Mouse (Mus musculus) liver, embryonic 12.5 days (tissue): ENCODE data around the gene Cmya5. TPM values are rescaled to one million over a fixed set of nuclear protein-coding genes. Genes with fewer than 3 reads are reported as not detected.
"Not testable (repeated sequence)": the region's sequence is repeated elsewhere in the genome, so short reads cannot be mapped to it uniquely, and the experiment has no call there.

Experiments
- ATAC-seq: fragments of 200-750 bp; cut with Nextera tagmentation; 2 replicates; pipeline ENCODE4 v1.8.0; 2017; ENCODE audit warnings: moderate number of reproducible peaks, mild to moderate bottlenecking, moderate library complexity
- H3K27ac ChIP-seq: fragments of 300-500 bp; sonication (generic); 2 replicates; pipeline ENCODE4 v1.5.1; 2016; ENCODE audit warnings: mild to moderate bottlenecking
- H3K27me3 ChIP-seq: fragments of 300-500 bp; sonication (generic); replicated peaks from 2 replicates; pipeline ENCODE4 v1.6.1; 2016; ENCODE audit warnings: mild to moderate bottlenecking, moderate library complexity
- H3K36me3 ChIP-seq: fragments of 300-500 bp; sonication (generic); 2 replicates; pipeline ENCODE4 v1.6.1; 2016; ENCODE audit warnings: mild to moderate bottlenecking, moderate library complexity
- H3K4me1 ChIP-seq: fragments of 300-500 bp; sonication (generic); 2 replicates; pipeline ENCODE4 v1.6.1; 2016
- H3K4me2 ChIP-seq: fragments of 300-500 bp; sonication (generic); 2 replicates; pipeline ENCODE4 v1.6.1; 2016; ENCODE audit warnings: mild to moderate bottlenecking, moderate library complexity
- H3K4me3 ChIP-seq: fragments of 300-500 bp; sonication (generic); 2 replicates; pipeline ENCODE4 v1.5.1; 2016; ENCODE audit warnings: mild to moderate bottlenecking, moderate library complexity
- H3K9ac ChIP-seq: fragments of 300-500 bp; sonication (generic); 2 replicates; pipeline ENCODE4 v1.6.1; 2016; ENCODE audit warnings: mild to moderate bottlenecking, moderate library complexity
- H3K9me3 ChIP-seq: fragments of 300-500 bp; sonication (generic); replicated peaks from 2 replicates; pipeline ENCODE4 v1.6.1; 2016; ENCODE audit warnings: mild to moderate bottlenecking, moderate library complexity
- WGBS: fragments of 180-500 bp; shearing (Covaris S2); methylation state at CpG from one replicate; pipeline ENCODE4 v1.1.7; 2016; ENCODE audit not compliant: insufficient replicate concordance; 5-methylcytosine and 5-hydroxymethylcytosine counted together
- polyA plus RNA-seq: library from polyadenylated mRNA; unstranded; fragments of >200 nt; fragmentation: Nextera tagmentation; extraction: Ambion mirVana; gene quantifications from 2 replicates; pipeline ENCODE4 v1.2.1, GENCODE M21; 2016

Gene Cmya5
- polyA plus RNA-seq, 1 experiment from 2014 or later, result not detected

DNA sequence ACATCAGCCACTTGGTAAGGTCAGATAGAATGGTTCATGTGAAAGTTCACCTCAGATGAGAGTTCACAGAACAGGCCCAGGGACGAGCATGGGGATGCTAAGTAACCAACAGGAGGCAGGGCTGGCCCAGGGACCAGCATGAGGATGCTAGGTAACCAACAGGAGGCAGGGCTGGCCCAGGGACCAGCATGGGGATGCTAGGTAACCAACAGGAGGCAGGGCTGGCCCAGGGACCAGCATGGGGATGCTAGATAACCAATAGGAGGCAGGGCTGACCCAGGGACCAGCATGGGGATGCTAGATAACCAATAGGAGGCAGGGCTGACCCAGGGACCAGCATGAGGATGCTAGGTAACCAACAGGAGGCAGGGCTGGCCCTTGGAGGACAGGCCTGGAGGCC, 62.2 kb downstream of the Cmya5 start:
- H3K36me3 ChIP-seq, H3K9me3 ChIP-seq: not testable (repeated sequence)
- WGBS, result 41% methylated on average over 1 of the region's 1 CpGs

DNA sequence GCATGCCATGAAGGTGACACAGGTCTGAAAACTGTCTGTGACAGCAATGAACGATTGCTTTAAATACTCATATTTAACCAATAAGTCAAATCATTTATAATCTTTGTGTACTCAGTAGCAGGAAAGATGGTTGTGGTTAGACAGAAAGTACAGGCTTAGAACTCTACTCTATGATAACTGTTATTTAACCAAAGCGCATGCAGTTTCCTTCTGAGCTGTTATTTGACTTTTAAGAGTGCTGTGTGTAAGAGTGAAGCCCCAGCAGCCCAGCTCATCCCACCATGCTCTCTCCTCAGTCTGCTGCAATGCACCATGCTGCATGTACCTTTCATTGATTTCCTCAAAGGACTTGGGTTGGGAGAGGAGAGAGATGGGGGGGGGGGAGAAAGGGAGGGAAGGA, 63.7 kb downstream of the Cmya5 start:
- no peak overlapping the region for H3K27ac ChIP-seq
- no peak overlapping the region for H3K4me3 ChIP-seq
- 74% methylated on average over 2 of the region's 2 CpGs for WGBS
- no peak overlapping the region for H3K9ac ChIP-seq
- H3K4me2 ChIP-seq, result no peak overlapping the region
- no peaks in the 10 kb centered on the region for H3K9me3 ChIP-seq
- H3K4me1 ChIP-seq, result no peaks in the 10 kb centered on the region
- no peaks in the 10 kb centered on the region for H3K36me3 ChIP-seq
- no peaks in the 10 kb centered on the region for H3K27me3 ChIP-seq
- no peak for ATAC-seq

More for the DNA sequence above, 62.2 kb downstream of the Cmya5 start:
- ATAC-seq, H3K9ac ChIP-seq, H3K27me3 ChIP-seq, H3K27ac ChIP-seq, H3K4me3 ChIP-seq, H3K4me2 ChIP-seq, H3K4me1 ChIP-seq: not testable (repeated sequence)

DNA sequence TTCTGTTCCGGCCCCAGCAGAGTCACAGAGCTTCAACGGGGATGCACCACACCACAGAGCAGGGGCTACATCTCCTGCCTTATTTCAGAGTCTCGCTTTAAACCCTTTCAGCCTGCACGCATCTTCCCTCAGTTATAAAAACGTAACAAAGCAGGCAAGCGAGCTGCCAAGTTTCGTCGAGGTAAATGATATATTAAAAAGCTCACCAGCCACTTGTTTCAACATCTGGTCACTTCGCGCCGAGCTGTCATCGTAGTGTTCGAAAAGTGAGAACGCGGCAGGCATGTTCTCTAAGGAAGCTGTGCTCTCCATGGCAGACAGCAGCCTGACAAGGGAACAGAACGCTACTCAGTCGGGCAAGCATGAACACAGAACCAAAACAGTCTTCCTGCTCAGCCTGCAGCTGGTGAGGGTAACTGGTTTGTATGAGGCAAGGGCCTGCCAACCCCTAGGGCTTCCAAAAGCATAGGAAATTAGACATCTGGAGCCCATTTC, 70.3 kb downstream of the Cmya5 start:
- Histone ChIP-seq H3K4me2 (no peak overlapping the region), H3K36me3 (no peaks in the 10 kb centered on the region), H3K27me3 (no peaks in the 10 kb centered on the region), H3K27ac (no peak overlapping the region), H3K4me3 (no peak overlapping the region), H3K9me3 (no peaks in the 10 kb centered on the region), H3K9ac (no peak overlapping the region), H3K4me1 (no peaks in the 10 kb centered on the region)
- WGBS, result 68% methylated on average over 17 of the region's 17 CpGs
- ATAC-seq, result no peak

DNA sequence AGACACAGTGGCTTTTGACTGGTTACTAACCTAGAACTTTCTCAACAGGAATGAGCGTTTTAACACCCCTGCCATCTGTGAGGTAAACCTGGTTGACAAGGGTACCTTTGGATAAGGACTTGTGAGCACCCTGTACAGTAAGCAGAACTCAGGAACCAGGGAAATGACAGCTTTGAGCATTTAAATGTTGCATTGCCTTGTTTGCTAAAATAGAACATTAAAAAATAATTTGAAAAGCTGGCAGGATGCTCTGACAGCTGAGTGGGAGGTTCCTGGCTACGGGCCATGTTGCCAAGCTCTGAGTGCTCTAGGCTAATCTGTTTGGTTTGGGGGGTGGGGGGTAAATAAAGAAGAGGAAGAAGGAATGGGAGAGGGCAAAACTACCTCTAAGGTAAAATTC, 70.9 kb downstream of the Cmya5 start:
- H3K36me3 ChIP-seq, result no peaks in the 10 kb centered on the region
- H3K27ac ChIP-seq, result no peak overlapping the region
- H3K4me2 ChIP-seq, result no peak overlapping the region
- H3K27me3 ChIP-seq, result no peaks in the 10 kb centered on the region
- H3K9me3 ChIP-seq, result no peaks in the 10 kb centered on the region
- 48% methylated on average over 2 of the region's 2 CpGs for WGBS
- H3K4me3 ChIP-seq, result no peak overlapping the region
- ATAC-seq, result no peak
- no peaks in the 10 kb centered on the region for H3K4me1 ChIP-seq
- H3K9ac ChIP-seq, result no peak overlapping the region

DNA sequence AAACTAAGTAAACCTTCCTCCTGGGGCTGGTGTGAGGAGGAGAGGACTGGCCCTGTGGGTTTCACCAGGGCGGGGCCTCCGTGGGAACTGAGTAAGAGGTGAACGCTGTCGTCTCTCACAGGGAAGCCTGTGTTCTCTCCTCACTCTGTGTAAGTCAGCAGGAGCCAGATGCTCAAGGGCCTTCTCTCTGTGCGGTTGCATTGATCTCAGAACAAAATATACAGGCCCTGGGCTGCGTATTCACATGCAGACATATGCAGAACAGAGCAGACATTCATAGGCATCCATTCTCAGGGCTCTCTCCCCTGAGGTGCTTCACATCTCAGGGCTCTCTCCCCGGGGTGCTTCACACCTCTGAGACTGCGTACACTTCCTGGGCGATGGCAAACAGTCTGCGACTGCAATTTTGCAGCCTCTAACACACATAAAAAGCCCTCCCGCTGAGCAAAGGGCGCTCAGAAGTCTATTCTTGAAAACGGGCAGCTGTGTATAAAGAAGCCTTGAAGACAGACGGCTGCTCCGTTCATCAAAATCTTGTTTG, 71.6 kb downstream of the Cmya5 start:
- no peaks in the 10 kb centered on the region for H3K36me3 ChIP-seq
- WGBS, result 37% methylated on average over 15 of the region's 15 CpGs
- no peaks in the 10 kb centered on the region for H3K27me3 ChIP-seq
- no peaks in the 10 kb centered on the region for H3K4me1 ChIP-seq
- ATAC-seq, result no peak
- no peaks in the 10 kb centered on the region for H3K9me3 ChIP-seq
- H3K27ac ChIP-seq, result no peak overlapping the region
- no peak overlapping the region for H3K4me2 ChIP-seq
- no peak overlapping the region for H3K9ac ChIP-seq
- H3K4me3 ChIP-seq, result no peak overlapping the region

DNA sequence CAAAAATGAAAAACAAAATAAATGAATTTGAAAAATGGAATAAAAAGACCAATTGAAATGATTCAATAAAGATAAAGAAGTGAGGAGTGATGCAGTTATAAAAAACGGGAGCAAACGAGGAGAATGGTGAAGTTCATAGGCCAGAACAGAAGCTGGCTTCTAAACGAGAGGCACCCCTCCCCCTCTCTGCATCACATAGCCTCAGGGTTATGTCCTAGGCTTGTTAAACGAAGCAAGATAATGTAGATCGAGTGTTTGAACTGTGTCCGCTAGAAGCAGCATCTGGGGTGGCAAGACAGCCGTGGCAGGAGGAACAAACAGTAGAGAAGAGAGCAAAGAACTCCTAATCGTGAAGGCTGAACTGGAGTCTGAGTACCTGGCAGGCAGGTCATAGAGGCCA, 74.1 kb downstream of the Cmya5 start:
- no peaks in the 10 kb centered on the region for H3K27me3 ChIP-seq
- no peaks in the 10 kb centered on the region for H3K9me3 ChIP-seq
- ATAC-seq, result no peak
- H3K4me1 ChIP-seq, result no peaks in the 10 kb centered on the region
- no peak overlapping the region for H3K9ac ChIP-seq
- 65% methylated on average over 8 of the region's 8 CpGs for WGBS
- no peak overlapping the region for H3K4me2 ChIP-seq
- H3K4me3 ChIP-seq, result no peak overlapping the region
- H3K27ac ChIP-seq, result no peak overlapping the region
- no peaks in the 10 kb centered on the region for H3K36me3 ChIP-seq

DNA sequence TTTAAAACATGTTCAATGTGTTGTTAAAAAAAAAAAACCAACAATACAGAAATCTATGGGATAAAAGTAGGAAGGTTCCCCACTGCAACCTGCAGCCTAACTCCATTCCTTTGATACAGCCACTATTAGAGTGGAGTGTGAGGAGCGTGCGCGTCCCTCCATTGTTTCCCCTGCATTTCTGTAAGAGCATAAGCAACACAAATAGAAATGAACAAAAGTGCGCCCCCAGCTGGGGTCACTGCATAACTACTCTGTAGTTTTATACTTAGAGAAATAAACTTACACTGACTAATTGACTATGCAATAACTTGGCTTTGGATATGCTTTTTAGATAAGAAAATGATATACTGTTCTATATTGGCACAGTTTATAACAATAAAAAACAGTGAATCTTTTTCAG, 75.0 kb downstream of the Cmya5 start:
- Histone ChIP-seq H3K4me1 (no peaks in the 10 kb centered on the region), H3K27me3 (no peaks in the 10 kb centered on the region), H3K9ac (no peak overlapping the region), H3K4me3 (no peak overlapping the region), H3K9me3 (no peaks in the 10 kb centered on the region), H3K27ac (no peak overlapping the region), H3K36me3 (no peaks in the 10 kb centered on the region), H3K4me2 (no peak overlapping the region)
- ATAC-seq, result no peak
- 57% methylated on average over 4 of the region's 4 CpGs for WGBS

DNA sequence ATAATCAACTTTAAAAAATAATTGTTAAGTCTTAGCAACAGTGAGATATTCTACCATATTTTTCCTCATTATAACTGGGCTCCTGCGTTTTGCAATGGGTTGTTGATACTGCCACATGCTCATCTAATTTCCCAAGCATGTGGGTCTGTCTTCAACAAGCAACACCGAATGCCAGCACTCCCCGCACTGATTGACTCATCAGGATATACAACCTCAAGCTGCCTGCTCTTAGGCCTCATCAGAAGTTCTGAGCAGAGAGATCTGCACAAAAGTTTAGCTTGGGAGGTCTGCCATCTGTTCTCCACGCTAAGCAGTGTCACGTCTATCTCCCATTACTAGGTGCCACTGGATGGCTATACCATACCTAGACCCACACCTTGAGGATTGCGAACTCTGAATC, 76.2 kb downstream of the Cmya5 start:
- ATAC-seq, result no peak
- H3K4me2 ChIP-seq, result no peak overlapping the region
- no peaks in the 10 kb centered on the region for H3K9me3 ChIP-seq
- no peaks in the 10 kb centered on the region for H3K36me3 ChIP-seq
- WGBS, result 78% methylated on average over 6 of the region's 6 CpGs
- no peak overlapping the region for H3K9ac ChIP-seq
- no peak overlapping the region for H3K27ac ChIP-seq
- no peaks in the 10 kb centered on the region for H3K27me3 ChIP-seq
- H3K4me1 ChIP-seq, result no peaks in the 10 kb centered on the region
- no peak overlapping the region for H3K4me3 ChIP-seq

DNA sequence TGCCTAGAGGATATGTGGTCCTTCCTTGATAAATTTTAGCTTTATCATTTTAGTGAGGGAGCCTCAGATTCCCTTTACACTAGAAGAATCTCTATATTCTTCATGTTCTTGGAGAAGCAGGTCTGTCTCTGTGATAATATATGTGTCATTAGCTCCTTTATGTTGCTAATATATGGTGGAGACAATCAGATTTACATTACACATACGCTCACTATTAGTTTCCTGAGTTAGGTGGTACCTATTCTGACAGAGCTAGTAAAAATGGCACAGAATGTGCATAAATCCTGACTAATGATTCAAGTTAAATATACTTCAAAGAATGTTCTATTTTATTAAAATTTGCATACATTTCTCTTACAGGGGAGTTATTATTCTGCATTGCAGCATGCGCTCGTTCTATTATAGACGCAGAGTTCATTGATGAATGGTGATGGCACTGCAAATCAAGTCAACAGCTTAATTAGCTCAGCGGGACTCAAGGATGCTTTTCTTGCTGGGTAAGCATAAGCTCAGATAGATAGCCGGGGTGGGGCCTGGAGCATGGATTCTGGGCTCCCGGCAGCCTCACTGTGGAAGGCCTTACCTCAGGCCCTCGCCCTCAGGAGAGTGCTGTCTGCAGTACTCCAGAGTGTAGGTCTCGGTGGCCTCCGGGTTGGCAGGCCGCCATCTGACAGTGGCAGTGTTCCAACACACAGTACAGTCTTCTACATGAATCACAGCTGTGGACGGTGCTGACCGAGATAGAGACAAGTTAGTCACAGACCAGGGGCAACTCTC, 81.5 kb downstream of the Cmya5 start:
- Histone ChIP-seq H3K27me3 (no peaks in the 10 kb centered on the region), H3K4me2 (no peak overlapping the region), H3K9ac (no peak overlapping the region), H3K27ac (no peak overlapping the region), H3K9me3 (no peaks in the 10 kb centered on the region), H3K4me3 (no peak overlapping the region), H3K36me3 (no peaks in the 10 kb centered on the region), H3K4me1 (no peaks in the 10 kb centered on the region)
- WGBS, result 77% methylated on average over 13 of the region's 13 CpGs
- ATAC-seq, result no peak

DNA sequence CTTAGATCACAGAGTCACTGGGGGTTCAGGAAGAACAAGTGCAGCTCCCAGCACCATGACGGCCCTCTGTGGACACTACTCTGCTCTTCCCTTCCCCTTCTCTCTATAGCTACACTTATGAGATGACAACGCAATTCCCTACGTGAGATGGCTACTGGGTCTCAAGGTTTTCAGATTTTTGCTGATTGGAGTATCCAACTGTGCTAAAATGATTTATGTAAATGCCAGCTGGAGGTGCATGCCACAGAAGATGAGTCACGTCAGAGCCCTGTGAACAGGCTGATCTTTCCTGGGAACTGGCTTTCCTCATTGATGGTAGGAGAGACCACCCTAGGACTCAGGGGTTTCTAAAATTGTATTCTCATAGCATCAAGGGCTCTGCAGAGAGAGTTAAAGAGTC, 83.2 kb downstream of the Cmya5 start:
- Histone ChIP-seq H3K27ac (no peak overlapping the region), H3K36me3 (no peaks in the 10 kb centered on the region), H3K4me2 (no peak overlapping the region), H3K4me1 (no peaks in the 10 kb centered on the region), H3K4me3 (no peak overlapping the region), H3K9ac (no peak overlapping the region), H3K9me3 (no peaks in the 10 kb centered on the region), H3K27me3 (no peaks in the 10 kb centered on the region)
- ATAC-seq, result no peak
- WGBS, result 77% methylated on average over 4 of the region's 4 CpGs

DNA sequence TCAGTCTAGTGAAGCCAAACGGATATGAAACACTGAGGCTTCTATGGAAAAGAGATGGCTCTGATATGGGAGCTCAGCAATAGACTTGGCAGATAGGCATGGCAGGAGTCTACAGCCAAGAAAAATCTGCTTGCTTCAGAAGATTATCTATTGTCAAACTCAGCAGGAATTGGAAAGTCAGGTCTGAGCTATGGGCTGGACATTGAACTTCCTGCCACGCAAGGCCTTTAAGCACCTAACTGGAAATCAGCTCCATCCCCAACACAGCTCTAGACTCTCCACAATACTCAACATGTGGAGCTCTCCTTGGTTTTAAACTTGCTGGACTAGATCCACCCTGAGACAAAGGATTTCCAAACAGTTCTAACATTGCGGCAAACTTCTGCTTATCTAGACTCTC, 84.1 kb downstream of the Cmya5 start:
- Histone ChIP-seq H3K4me3 (no peak overlapping the region), H3K4me2 (no peak overlapping the region), H3K4me1 (no peaks in the 10 kb centered on the region), H3K9me3 (no peaks in the 10 kb centered on the region), H3K27ac (no peak overlapping the region), H3K36me3 (no peaks in the 10 kb centered on the region), H3K27me3 (no peaks in the 10 kb centered on the region), H3K9ac (no peak overlapping the region)
- WGBS, result 65% methylated on average over 3 of the region's 3 CpGs
- no peak for ATAC-seq

DNA sequence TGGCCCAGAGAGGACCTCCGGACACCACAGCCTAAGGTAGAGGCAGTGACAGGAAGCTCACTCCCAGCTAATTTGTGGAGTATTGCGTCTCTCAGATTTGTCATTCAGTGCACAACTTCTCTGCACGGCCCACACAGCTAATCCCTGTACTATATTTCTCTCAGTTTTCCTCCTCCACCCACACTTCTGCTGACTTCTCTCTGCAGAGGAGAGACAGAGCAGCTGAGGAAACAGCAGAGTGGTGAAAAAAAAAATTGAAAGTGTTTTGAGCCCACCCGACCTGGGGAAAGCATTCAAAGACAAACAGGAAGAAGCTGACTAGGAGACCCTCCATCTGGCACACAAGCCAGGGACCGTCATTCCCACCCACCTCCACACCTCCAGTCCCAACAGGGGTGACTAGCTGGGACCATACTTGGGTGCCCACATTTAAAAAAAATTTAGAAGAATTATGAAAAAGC, 85.9 kb downstream of the Cmya5 start:
- H3K27ac ChIP-seq, result no peak overlapping the region
- no peaks in the 10 kb centered on the region for H3K9me3 ChIP-seq
- H3K27me3 ChIP-seq, result no peaks in the 10 kb centered on the region
- H3K36me3 ChIP-seq, result no peaks in the 10 kb centered on the region
- whole genome bisulfite sequencing, result 60% methylated on average over 5 of the region's 5 CpGs
- ATAC-seq, result no peak
- no peak overlapping the region for H3K9ac ChIP-seq
- no peak overlapping the region for H3K4me2 ChIP-seq
- H3K4me3 ChIP-seq, result no peak overlapping the region
- no peaks in the 10 kb centered on the region for H3K4me1 ChIP-seq
